29 mouse cellular contexts compared by ENCODE assay signal in genomic region chr6:86665076-86665475, GRCm38 (mm10). TPM values are rescaled to one million over a fixed set of nuclear protein-coding genes. Genes with fewer than 3 reads are reported as not detected.
DNase-seq lines count a peak whose midpoint lies in the region; ATAC-seq and TF ChIP-seq lines count a peak whose summit lies in the region.
"Had no signal": no experiment of that assay in that cellular context is flagged by ENCODE, and none has a peak within 500 bp of the region (broad histone marks: within the 10 kb centered on the region; RNA-seq: fewer than 3 reads in every experiment).

No protein-coding gene starts in this region.

- H3K27ac ChIP-seq in kidney, adult 2 months (ENCODE audit: insufficient read depth, low read depth, low read length) = no peak overlapping the region
- no peak overlapping the region for H3K27ac ChIP-seq in kidney, embryonic 15.5 days
- H3K27ac ChIP-seq in midbrain, embryonic 11.5 days (ENCODE audit: low read depth, low read length) = no peak overlapping the region
- H3K27ac ChIP-seq in midbrain, postnatal 0 days (ENCODE audit: low read depth, low read length) = no peak overlapping the region
- H3K27ac ChIP-seq in liver, embryonic 13.5 days = peak overlapping the region; percentile 51; the same call in 1 of the 2 replicates
- H3K27ac ChIP-seq in macrophage = peak overlapping the region; percentile 65; the same call in 1 of the 2 replicates
- H3K27ac ChIP-seq: forebrain, embryonic 10.5 days; gastrocnemius, adult 2 months; hindbrain, embryonic 14.5 days; lung, embryonic 15.5 days; neural tube, embryonic 13.5 days had no signal

- peaks cover 14% of the 10 kb centered on the region; the same call in 1 of the 2 replicates for H3K4me1 ChIP-seq in kidney, adult 2 months (ENCODE audit: control insufficient read depth, insufficient read depth, low read length)
- peaks cover 21% of the 10 kb centered on the region for H3K4me1 ChIP-seq in kidney, embryonic 15.5 days
- peaks cover 16% of the 10 kb centered on the region for H3K4me1 ChIP-seq in midbrain, embryonic 11.5 days (ENCODE audit: control insufficient read depth, insufficient read depth, low read length)
- H3K4me1 ChIP-seq in midbrain, postnatal 0 days (ENCODE audit: insufficient read depth, low read length) = peaks cover 9% of the 10 kb centered on the region; the same call in 1 of the 2 replicates
- H3K4me1 ChIP-seq in liver, embryonic 13.5 days (replicated peaks) = peaks cover 75% of the 10 kb centered on the region

- no peak overlapping the region for H3K4me2 ChIP-seq in kidney, embryonic 15.5 days
- no peak overlapping the region for H3K4me2 ChIP-seq in midbrain, embryonic 11.5 days
- no peak overlapping the region for H3K4me2 ChIP-seq in midbrain, postnatal 0 days (ENCODE audit: low read depth, low read length, poor library complexity, severe bottlenecking)
- peak overlapping the region; percentile 79 for H3K4me2 ChIP-seq in liver, embryonic 13.5 days
- H3K4me2 ChIP-seq: heart, embryonic 11.5 days; hindbrain, embryonic 14.5 days; lung, embryonic 15.5 days; neural tube, embryonic 13.5 days had no signal

- no peak for ATAC-seq in kidney, embryonic 15.5 days (replicated peaks; ENCODE audit: low FRiP score)
- ATAC-seq in midbrain, embryonic 11.5 days (ENCODE audit: low FRiP score) = no peak
- ATAC-seq in midbrain, postnatal 0 days (ENCODE audit: low FRiP score) = no peak
- ATAC-seq in liver, embryonic 13.5 days (ENCODE audit: low read depth) = no peak
- ATAC-seq: activated CD4-positive, CD25-positive, alpha-beta regulatory T cell, adult 4 months; CD4-positive, CD25-positive, alpha-beta regulatory T cell, adult 4 months; forebrain, embryonic 16.5 days; inflammation-experienced regulatory T-cells, adult 6 months; midbrain, embryonic 16.5 days had no signal

- no peaks in the 10 kb centered on the region for H3K9me3 ChIP-seq in kidney, embryonic 15.5 days (replicated peaks)
- H3K9me3 ChIP-seq in midbrain, embryonic 11.5 days (ENCODE audit: control insufficient read depth, low read length) = no peaks in the 10 kb centered on the region
- no peaks in the 10 kb centered on the region for H3K9me3 ChIP-seq in midbrain, postnatal 0 days (ENCODE audit: low read length)
- no peaks in the 10 kb centered on the region for H3K9me3 ChIP-seq in liver, embryonic 13.5 days (replicated peaks)
- H3K9me3 ChIP-seq: forebrain, embryonic 10.5 days; lung, embryonic 15.5 days; neural tube, embryonic 13.5 days had no signal

- TF ChIP-seq CTCF in kidney, adult 2 months (conservative IDR thresholded peaks at IDR 0.05; ENCODE audit: insufficient read depth, insufficient read length, low read depth, low read length) = no peak
- TF ChIP-seq CTCF in midbrain, postnatal 0 days (IDR thresholded peaks at IDR 0.05) = no peak

- peaks cover 47% of the 10 kb centered on the region; the same call in 1 of the 2 replicates for H3K79me2 ChIP-seq in macrophage (ENCODE audit: inconsistent target)

- peak; percentile 56 for DNase-seq in kidney, adult 2 months
- DNase-seq in midbrain, embryonic 11.5 days (ENCODE audit: low spot score, missing footprints) = peak; percentile 64
- DNase-seq in midbrain, postnatal 0 days (ENCODE audit: low spot score) = no peak
- no peak for DNase-seq in liver, embryonic 13.5 days
- no peak for DNase-seq in neural tube, embryonic 10.5 days (ENCODE audit: extremely low spot score, low spot score)
- DNase-seq in urinary bladder, postnatal 10 days (ENCODE audit: low spot score) = no peak
- DNase-seq: adrenal gland, adult 2 months; adrenal gland, postnatal 36 days; cerebellum, adult 2 months; cerebellum, postnatal 14 days; gastrocnemius, adult 2 months; gastrocnemius, postnatal 36 days; right cerebral cortex, postnatal 4 days; thymus, postnatal 4 days had no signal

- H3K9ac ChIP-seq in kidney, embryonic 15.5 days = no peak overlapping the region
- H3K9ac ChIP-seq in midbrain, embryonic 11.5 days (ENCODE audit: low read length) = no peak overlapping the region
- H3K9ac ChIP-seq in midbrain, postnatal 0 days (replicated peaks; ENCODE audit: low read length, poor library complexity, severe bottlenecking) = no peak overlapping the region
- H3K9ac ChIP-seq in liver, embryonic 13.5 days = peak overlapping the region; percentile 34; the same call in 1 of the 2 replicates
- H3K9ac ChIP-seq: hindbrain, embryonic 14.5 days; lung, embryonic 15.5 days had no signal

- H3K4me3 ChIP-seq in kidney, adult 2 months (ENCODE audit: insufficient read depth, low read depth, low read length) = no peak overlapping the region
- no peak overlapping the region for H3K4me3 ChIP-seq in kidney, embryonic 15.5 days (replicated peaks)
- H3K4me3 ChIP-seq in midbrain, embryonic 11.5 days (ENCODE audit: low read depth, low read length) = no peak overlapping the region
- H3K4me3 ChIP-seq in midbrain, postnatal 0 days (ENCODE audit: low read depth, low read length) = no peak overlapping the region
- H3K4me3 ChIP-seq in liver, embryonic 13.5 days (replicated peaks) = peak overlapping the region; percentile 93; the same call in 1 of the 2 replicates
- no peak overlapping the region for H3K4me3 ChIP-seq in macrophage (ENCODE audit: inconsistent target)
- H3K4me3 ChIP-seq: forebrain, embryonic 10.5 days; gastrocnemius, adult 2 months; lung, embryonic 15.5 days; myocyte; neural tube, embryonic 13.5 days had no signal

- 0 out of 2 replicates have a peak, but pooled peaks cover 3% of the 10 kb centered on the region for H3K36me3 ChIP-seq in kidney, adult 2 months (ENCODE audit: control insufficient read depth, insufficient read depth, low read length)
- H3K36me3 ChIP-seq in kidney, embryonic 15.5 days = peaks cover 50% of the 10 kb centered on the region
- H3K36me3 ChIP-seq in midbrain, embryonic 11.5 days (ENCODE audit: control insufficient read depth, insufficient read depth, low read length) = no peaks in the 10 kb centered on the region
- H3K36me3 ChIP-seq in midbrain, postnatal 0 days (ENCODE audit: insufficient read depth, low read length) = peaks cover 32% of the 10 kb centered on the region
- H3K36me3 ChIP-seq in liver, embryonic 13.5 days = peaks cover 72% of the 10 kb centered on the region
- peaks cover 24% of the 10 kb centered on the region; the same call in 1 of the 2 replicates for H3K36me3 ChIP-seq in macrophage (ENCODE audit: inconsistent target)

- 51% methylated on average over 5 of the region's 5 CpGs for WGBS in kidney, adult 2 months
- WGBS in kidney, embryonic 15.5 days = 77% methylated on average over 5 of the region's 5 CpGs
- 81% methylated on average over 5 of the region's 5 CpGs for WGBS in midbrain, embryonic 11.5 days
- WGBS in midbrain, postnatal 0 days = 81% methylated on average over 5 of the region's 5 CpGs
- 79% methylated on average over 5 of the region's 5 CpGs for WGBS in liver, embryonic 13.5 days (ENCODE audit: insufficient replicate concordance)
- WGBS in macrophage (ENCODE audit: missing documents) = 75% methylated on average over 5 of the region's 5 CpGs

- TF ChIP-seq POLR2A in kidney, adult 2 months (IDR thresholded peaks at IDR 0.05; ENCODE audit: low read depth, low read length) = no peak

- H3K27me3 ChIP-seq in kidney, adult 2 months (replicated peaks; ENCODE audit: control insufficient read depth, insufficient read depth, low read length) = no peaks in the 10 kb centered on the region
- no peaks in the 10 kb centered on the region for H3K27me3 ChIP-seq in kidney, embryonic 15.5 days
- H3K27me3 ChIP-seq in midbrain, embryonic 11.5 days (ENCODE audit: control insufficient read depth, insufficient read depth, low read length) = no peaks in the 10 kb centered on the region
- no peaks in the 10 kb centered on the region for H3K27me3 ChIP-seq in midbrain, postnatal 0 days (ENCODE audit: insufficient read depth, low read length)
- no peaks in the 10 kb centered on the region for H3K27me3 ChIP-seq in liver, embryonic 13.5 days
- H3K27me3 ChIP-seq: lung, embryonic 15.5 days; neural tube, embryonic 13.5 days had no signal

RNA-seq across cellular contexts. Expression of gene Mxd1, which starts 3.9 kb away (rescaled TPM):
- 8.7 and 9.9 TPM in 2 replicates for polyA plus RNA-seq in kidney, adult 2 months (2012; rRNA removed)
- 10.4 and 11.9 TPM in 2 replicates for polyA plus RNA-seq in kidney, embryonic 15.5 days (2015; fragmentation: Nextera tagmentation; extraction: Ambion mirVana)
- polyA plus RNA-seq in midbrain, embryonic 11.5 days (2014; fragmentation: Nextera tagmentation; extraction: Ambion mirVana) = 16.7 and 18.4 TPM in 2 replicates
- total RNA-seq in midbrain, postnatal 0 days (2014; rRNA removed) = 12.7 and 16.1 TPM in 2 replicates
- polyA plus RNA-seq in midbrain, postnatal 0 days (2015; fragmentation: Nextera tagmentation; extraction: Ambion mirVana) = 12.8 and 13.1 TPM in 2 replicates
- 32.9 and 38.7 TPM in 2 replicates for polyA plus RNA-seq in liver, embryonic 13.5 days (2015; fragmentation: Nextera tagmentation; extraction: Ambion mirVana)
- 1,000 to 10,000 TPM in 1 of 26 experiments, 100 to 1,000 TPM in 16, 10 to 100 TPM in 9; 61.3 to 1,007 (median 147) TPM for total RNA-seq in macrophage (2018; cell fraction: chromatin; rRNA removed)
- 100 to 1,000 TPM in 11 of 26 experiments, 10 to 100 TPM in 15; 29.4 to 210 (median 75.4) TPM for total RNA-seq in macrophage (2018; cell fraction: cytosol; rRNA removed)
- 100 to 1,000 TPM in 22 of 26 experiments, 10 to 100 TPM in 4; 56.7 to 719 (median 216) TPM for total RNA-seq in macrophage (2018; cell fraction: nucleus; rRNA removed)
- polyA plus RNA-seq in macrophage (2018) = 6.7 to 27.0 TPM (median 16.6 TPM) in 3 replicates

RNA-seq across cellular contexts. Expression of gene Snrnp27, which starts 19.2 kb away (rescaled TPM):
- polyA plus RNA-seq in kidney, adult 2 months (2012; rRNA removed) = 14.6 and 21.0 TPM in 2 replicates
- polyA plus RNA-seq in kidney, embryonic 15.5 days (2015; fragmentation: Nextera tagmentation; extraction: Ambion mirVana) = 106 and 123 TPM in 2 replicates
- polyA plus RNA-seq in midbrain, embryonic 11.5 days (2014; fragmentation: Nextera tagmentation; extraction: Ambion mirVana) = 137 and 160 TPM in 2 replicates
- total RNA-seq in midbrain, postnatal 0 days (2014; rRNA removed) = 33.4 and 43.1 TPM in 2 replicates
- polyA plus RNA-seq in midbrain, postnatal 0 days (2015; fragmentation: Nextera tagmentation; extraction: Ambion mirVana) = 112 and 113 TPM in 2 replicates
- 71.2 and 86.4 TPM in 2 replicates for polyA plus RNA-seq in liver, embryonic 13.5 days (2015; fragmentation: Nextera tagmentation; extraction: Ambion mirVana)
- 10 to 100 TPM; 31.3 to 90.8 (median 51.6) TPM for total RNA-seq in macrophage (2018; cell fraction: chromatin; rRNA removed)
- total RNA-seq in macrophage (2018; cell fraction: cytosol; rRNA removed) = 100 to 1,000 TPM in 1 of 26 experiments, 10 to 100 TPM in 25; 58.5 to 100 (median 76.7) TPM
- total RNA-seq in macrophage (2018; cell fraction: nucleus; rRNA removed) = 10 to 100 TPM; 22.2 to 63.1 (median 37.4) TPM
- 70.4 to 87.8 TPM (median 86.6 TPM) in 3 replicates for polyA plus RNA-seq in macrophage (2018)

RNA-seq across cellular contexts. Expression of gene Asprv1, which starts 37.1 kb away (rescaled TPM):
- polyA plus RNA-seq in kidney, adult 2 months (2012; rRNA removed) = 0.10 and 0.33 TPM in 2 replicates
- 2.6 and 4.5 TPM in 2 replicates for polyA plus RNA-seq in kidney, embryonic 15.5 days (2015; fragmentation: Nextera tagmentation; extraction: Ambion mirVana)
- polyA plus RNA-seq in midbrain, embryonic 11.5 days (2014; fragmentation: Nextera tagmentation; extraction: Ambion mirVana) = 0.37 and 0.68 TPM in 2 replicates
- total RNA-seq in midbrain, postnatal 0 days (2014; rRNA removed) = 2.0 and 4.2 TPM in 2 replicates
- polyA plus RNA-seq in midbrain, postnatal 0 days (2015; fragmentation: Nextera tagmentation; extraction: Ambion mirVana) = 1.1 and 1.2 TPM in 2 replicates
- 0.25 and 0.29 TPM in 2 replicates for polyA plus RNA-seq in liver, embryonic 13.5 days (2015; fragmentation: Nextera tagmentation; extraction: Ambion mirVana)
- total RNA-seq in macrophage (2018; cell fraction: chromatin; rRNA removed) = 1 to 10 TPM in 7 of 26 experiments, under 1 TPM in 12, not detected in 7; 0.43 to 2.2 (median 0.89) TPM
- under 1 TPM in 14 of 26 experiments, not detected in 12; 0.07 to 0.66 (median 0.19) TPM for total RNA-seq in macrophage (2018; cell fraction: cytosol; rRNA removed)
- total RNA-seq in macrophage (2018; cell fraction: nucleus; rRNA removed) = 1 to 10 TPM in 7 of 26 experiments, under 1 TPM in 11, not detected in 8; 0.40 to 2.0 (median 0.75) TPM
- polyA plus RNA-seq in macrophage (2018) = 0.14 to 0.17 TPM in 2 of 3 replicates, not detected in the other
- total RNA-seq: adrenal gland, adult 2 months; gastrocnemius, adult 2 months; gastrocnemius, postnatal 36 days; heart, adult 18-20 months; megakaryocyte-erythroid progenitor cell, adult 5-6 weeks had no signal
- polyA plus RNA-seq: heart, embryonic 11.5 days had no signal

Comparison
In these comparisons a context has a peak if more than half of its experiments do, and no peak if none do; other contexts are left out.
1. DNase-seq: peak in kidney, adult 2 months (single experiment) and midbrain, embryonic 11.5 days (single experiment); none in midbrain, postnatal 0 days (single experiment), liver, embryonic 13.5 days (single experiment), neural tube, embryonic 10.5 days (single experiment) and urinary bladder, postnatal 10 days (single experiment).
2. H3K27ac ChIP-seq: peak in liver, embryonic 13.5 days (single experiment) and macrophage (single experiment); none in kidney, adult 2 months (single experiment), kidney, embryonic 15.5 days (single experiment), midbrain, embryonic 11.5 days (single experiment) and midbrain, postnatal 0 days (single experiment).